ENCODE assay signal across 8 mouse cellular contexts in genomic region chr8:92366736-92367267, GRCm38 (mm10). TPM values are rescaled to one million over a fixed set of nuclear protein-coding genes. Genes with fewer than 3 reads are reported as not detected.
DNase-seq lines count a peak whose midpoint lies in the region; ATAC-seq and TF ChIP-seq lines count a peak whose summit lies in the region.
"Had no signal": no experiment of that assay in that cellular context is flagged by ENCODE, and none has a peak within 500 bp of the region (broad histone marks: within the 10 kb centered on the region; RNA-seq: fewer than 3 reads in every experiment).

No protein-coding gene starts in this region.

- H3K27me3 ChIP-seq in embryonic facial prominence, embryonic 13.5 days, result peaks cover 78% of the 10 kb centered on the region
- H3K27me3 ChIP-seq in hindbrain, embryonic 10.5 days (ENCODE audit: insufficient read depth, poor library complexity, severe bottlenecking), result peaks cover 80% of the 10 kb centered on the region
- H3K27me3 ChIP-seq in liver, postnatal 0 days (ENCODE audit: insufficient read depth, low read length), result peaks cover 82% of the 10 kb centered on the region
- peaks cover 76% of the 10 kb centered on the region for H3K27me3 ChIP-seq in neural tube, embryonic 13.5 days

- no peak overlapping the region for H3K27ac ChIP-seq in embryonic facial prominence, embryonic 13.5 days
- peak overlapping the region; percentile 47; the same call in 1 of the 2 replicates for H3K27ac ChIP-seq in hindbrain, embryonic 10.5 days
- no peak overlapping the region for H3K27ac ChIP-seq in liver, postnatal 0 days (ENCODE audit: low read depth)
- H3K27ac ChIP-seq in neural tube, embryonic 13.5 days (replicated peaks), result no peak overlapping the region

- H3K4me2 ChIP-seq in embryonic facial prominence, embryonic 13.5 days, result peak overlapping the region; percentile 69
- no peak overlapping the region for H3K4me2 ChIP-seq in liver, postnatal 0 days (ENCODE audit: low read depth, low read length)
- peak overlapping the region; percentile 52 for H3K4me2 ChIP-seq in neural tube, embryonic 13.5 days

- WGBS in embryonic facial prominence, embryonic 13.5 days, result 21% methylated on average over 20 of the region's 20 CpGs
- 14% methylated on average over 20 of the region's 20 CpGs for WGBS in hindbrain, embryonic 10.5 days
- WGBS in liver, postnatal 0 days (ENCODE audit: insufficient replicate concordance), result 6% methylated on average over 20 of the region's 20 CpGs
- WGBS in neural tube, embryonic 13.5 days, result 2% methylated on average over 20 of the region's 20 CpGs

- no peak overlapping the region for H3K9ac ChIP-seq in embryonic facial prominence, embryonic 13.5 days
- H3K9ac ChIP-seq in liver, postnatal 0 days (replicated peaks), result no peak overlapping the region
- H3K9ac ChIP-seq in neural tube, embryonic 13.5 days, result no peak overlapping the region

- peak; percentile 28 for DNase-seq in ovary, postnatal 36 days (ENCODE audit: low spot score)
- DNase-seq in ovary, postnatal 10 days (ENCODE audit: low spot score), result no peak
- DNase-seq in hindbrain, embryonic 10.5 days (ENCODE audit: low spot score), result peak; percentile 71
- peak; percentile 33 for DNase-seq in liver, postnatal 0 days
- no peak for DNase-seq in urinary bladder, postnatal 10 days (ENCODE audit: low spot score)

- no peaks in the 10 kb centered on the region for H3K36me3 ChIP-seq in embryonic facial prominence, embryonic 13.5 days
- H3K36me3 ChIP-seq in hindbrain, embryonic 10.5 days, result peaks cover 5% of the 10 kb centered on the region; the same call in 1 of the 2 replicates
- no peaks in the 10 kb centered on the region for H3K36me3 ChIP-seq in liver, postnatal 0 days (replicated peaks; ENCODE audit: insufficient read depth, low read length)
- no peaks in the 10 kb centered on the region for H3K36me3 ChIP-seq in neural tube, embryonic 13.5 days

- H3K9me3 ChIP-seq in embryonic facial prominence, embryonic 13.5 days, result no peaks in the 10 kb centered on the region
- no peaks in the 10 kb centered on the region for H3K9me3 ChIP-seq in hindbrain, embryonic 10.5 days
- H3K9me3 ChIP-seq in liver, postnatal 0 days (ENCODE audit: low read length), result no peaks in the 10 kb centered on the region
- no peaks in the 10 kb centered on the region for H3K9me3 ChIP-seq in neural tube, embryonic 13.5 days

- peaks cover 71% of the 10 kb centered on the region for H3K4me1 ChIP-seq in embryonic facial prominence, embryonic 13.5 days
- peaks cover 67% of the 10 kb centered on the region for H3K4me1 ChIP-seq in hindbrain, embryonic 10.5 days (replicated peaks)
- H3K4me1 ChIP-seq in liver, postnatal 0 days (ENCODE audit: insufficient read depth), result no peaks in the 10 kb centered on the region
- H3K4me1 ChIP-seq in neural tube, embryonic 13.5 days (replicated peaks), result peaks cover 51% of the 10 kb centered on the region

- no peak for TF ChIP-seq EP300 in liver, postnatal 0 days (IDR thresholded peaks at IDR 0.05; ENCODE audit: low read depth)

- peak; percentile 50 for TF ChIP-seq CTCF in liver, postnatal 0 days (IDR thresholded peaks at IDR 0.05; ENCODE audit: low read depth)

- no peak for ATAC-seq in embryonic facial prominence, embryonic 13.5 days (ENCODE audit: insufficient number of reproducible peaks, insufficient read depth, low FRiP score, low TSS enrichment, low read depth)
- 0 out of 2 replicates have a peak, but pooled peaks have one; percentile 27 for ATAC-seq in liver, postnatal 0 days
- ATAC-seq in neural tube, embryonic 13.5 days (ENCODE audit: low read depth), result peak; percentile 59

- peak overlapping the region; percentile 45 for H3K4me3 ChIP-seq in embryonic facial prominence, embryonic 13.5 days
- H3K4me3 ChIP-seq in hindbrain, embryonic 10.5 days, result peak overlapping the region; percentile 93
- no peak overlapping the region for H3K4me3 ChIP-seq in liver, postnatal 0 days (ENCODE audit: low read depth, low read length)
- peak overlapping the region; percentile 31 for H3K4me3 ChIP-seq in neural tube, embryonic 13.5 days

RNA-seq across cellular contexts. Expression of gene Irx5, which starts 9.4 kb away (rescaled TPM):
- 21.2 and 27.2 TPM in 2 replicates for polyA plus RNA-seq in embryonic facial prominence, embryonic 13.5 days (2015; fragmentation: Nextera tagmentation; extraction: Ambion mirVana)
- 24.3 and 29.7 TPM in 2 replicates for polyA plus RNA-seq in hindbrain, embryonic 10.5 days (2016; fragmentation: Nextera tagmentation; extraction: Ambion mirVana)
- not detected in 2 replicates for polyA plus RNA-seq in liver, postnatal 0 days (2015; fragmentation: Nextera tagmentation; extraction: Ambion mirVana)
- polyA plus RNA-seq in neural tube, embryonic 13.5 days (2015; fragmentation: Nextera tagmentation; extraction: Ambion mirVana), result 8.5 and 9.9 TPM in 2 replicates
- polyA plus RNA-seq: liver, embryonic 16.5 days had no signal

Comparison
In these comparisons a context has a peak if more than half of its experiments do, and no peak if none do; other contexts are left out.
1. DNase-seq: peak in ovary, postnatal 36 days (single experiment), hindbrain, embryonic 10.5 days (single experiment) and liver, postnatal 0 days (single experiment); none in ovary, postnatal 10 days (single experiment) and urinary bladder, postnatal 10 days (single experiment).